Mouse (Mus musculus) spleen, adult 2 months (tissue): ENCODE results near the gene Cpne5. TPM values are rescaled to one million over a fixed set of nuclear protein-coding genes. Genes with fewer than 3 reads are reported as not detected.
"Not testable (repeated sequence)": the region's sequence is repeated elsewhere in the genome, so short reads cannot be mapped to it uniquely, and the experiment has no call there.

Experiments
- DNase-seq, 2 experiments: peaks; one replicate each; pipeline versions ENCODE4 v3.0.0 to v3.0.0-alpha.2; 2012 to 2021; ENCODE audit warnings: low spot score in 2 of 2, low read depth in 1 of 2
- H3K27ac ChIP-seq: fragments of 200-500 bp; 2 replicates; pipeline ENCODE4 v1.5.1; 2012; ENCODE audit warnings: low read length, inconsistent platforms; ENCODE audit not compliant: insufficient read depth
- H3K27me3 ChIP-seq: fragments of 200-500 bp; 2 replicates; pipeline ENCODE4 v1.6.1; 2012; ENCODE audit warnings: mild to moderate bottlenecking, moderate library complexity, low read length, inconsistent platforms; ENCODE audit not compliant: control insufficient read depth, insufficient read depth
- H3K36me3 ChIP-seq: fragments of 200-500 bp; 2 replicates; pipeline ENCODE4 v1.6.1; 2012; ENCODE audit warnings: mild to moderate bottlenecking, low read length, inconsistent platforms; ENCODE audit not compliant: control insufficient read depth, insufficient read depth
- H3K4me1 ChIP-seq: fragments of 200-500 bp; 2 replicates; pipeline ENCODE4 v1.6.1; 2011; ENCODE audit warnings: inconsistent platforms; ENCODE audit not compliant: control insufficient read depth, insufficient read depth, insufficient read length
- H3K4me3 ChIP-seq: fragments of 200-500 bp; 2 replicates; pipeline ENCODE4 v1.5.1; 2011; ENCODE audit warnings: mild to moderate bottlenecking, inconsistent platforms; ENCODE audit not compliant: insufficient read depth, insufficient read length; ENCODE audit errors: extremely low read depth
- CTCF ChIP-seq: fragments of 200-500 bp; IDR thresholded peaks from 2 replicates; pipeline ENCODE4 v1.5.1; 2011; ENCODE audit warnings: mild to moderate bottlenecking, inconsistent platforms; ENCODE audit not compliant: insufficient read depth, insufficient read length, insufficient replicate concordance; ENCODE audit errors: extremely low read depth
- POLR2A ChIP-seq: fragments of 200-500 bp; IDR thresholded peaks from 2 replicates; pipeline ENCODE4 v1.6.1; 2011; ENCODE audit warnings: low read depth, low read length, inconsistent platforms
- WGBS: fragments of 180-500 bp; shearing (Covaris S2); methylation state at CpG from one replicate; pipeline ENCODE4 v1.1.7; 2018; 5-methylcytosine and 5-hydroxymethylcytosine counted together
- polyA plus RNA-seq: library from polyadenylated mRNA; depleted of rRNA; stranded (reverse); fragments of >200 nt; gene quantifications from 2 replicates; pipeline ENCODE4 v1.2.3, GENCODE M21; 2012

The Cpne5 gene
- polyA plus RNA-seq, 1 experiment: 2.4 TPM

- Histone ChIP-seq H3K27me3 (no peaks in the 10 kb centered on the region), H3K36me3 (no peaks in the 10 kb centered on the region), H3K4me1 (peaks cover 7% of the 10 kb centered on the region; the same call in 1 of the 2 replicates), H3K4me3 (peak overlapping the region; percentile 71), H3K27ac (peak overlapping the region; percentile 92)
- no peak for TF ChIP-seq POLR2A
- TF ChIP-seq CTCF: no peak
- 10% methylated on average over 10 of the region's 10 CpGs for WGBS
- no peak for DNase-seq
These were observed 31.4 kb upstream of the Cpne5 start for GRCm38 (mm10) chr17:29269349-29269706.

- H3K36me3 ChIP-seq: no peaks in the 10 kb centered on the region
- no peaks in the 10 kb centered on the region for H3K27me3 ChIP-seq
- under 1% methylated on average over 43 of the region's 63 CpGs for WGBS
- peak within 1 kb of the TSS; percentile 92 for H3K27ac ChIP-seq
- DNase-seq: peak; percentile 89 to 92
- peak; percentile 60 for TF ChIP-seq POLR2A
- TF ChIP-seq CTCF: peak; percentile 61; the same call in 1 of the 2 replicates
- peaks cover 7% of the 10 kb centered on the region; the same call in 1 of the 2 replicates for H3K4me1 ChIP-seq
- H3K4me3 ChIP-seq: peak within 1 kb of the TSS; percentile 71
These were observed 30.8 kb upstream of the Cpne5 start, which contains the start of gene BC004004 for GRCm38 (mm10) chr17:29268682-29269348. Gene BC004004 (plus strand): TSS chr17:29268788.

- 61% methylated on average over 6 of the region's 6 CpGs for WGBS
- no peak overlapping the region for H3K4me3 ChIP-seq
- TF ChIP-seq POLR2A: no peak
- no peak for TF ChIP-seq CTCF
These were observed 30.1 kb upstream of the Cpne5 start for GRCm38 (mm10) chr17:29267931-29268681.

GRCm38 (mm10) chr17:29267040-29267439 lies 29.1 kb upstream of the Cpne5 start:
- WGBS: 92% methylated on average over 2 of the region's 2 CpGs

More at GRCm38 (mm10) chr17:29267931-29268681, 30.1 kb upstream of the Cpne5 start:
- Histone ChIP-seq H3K27me3 (no peaks in the 10 kb centered on the region), H3K36me3 (no peaks in the 10 kb centered on the region), H3K27ac (no peak overlapping the region), H3K4me1 (peaks cover 7% of the 10 kb centered on the region; the same call in 1 of the 2 replicates)
- DNase-seq: no peak

DNA sequence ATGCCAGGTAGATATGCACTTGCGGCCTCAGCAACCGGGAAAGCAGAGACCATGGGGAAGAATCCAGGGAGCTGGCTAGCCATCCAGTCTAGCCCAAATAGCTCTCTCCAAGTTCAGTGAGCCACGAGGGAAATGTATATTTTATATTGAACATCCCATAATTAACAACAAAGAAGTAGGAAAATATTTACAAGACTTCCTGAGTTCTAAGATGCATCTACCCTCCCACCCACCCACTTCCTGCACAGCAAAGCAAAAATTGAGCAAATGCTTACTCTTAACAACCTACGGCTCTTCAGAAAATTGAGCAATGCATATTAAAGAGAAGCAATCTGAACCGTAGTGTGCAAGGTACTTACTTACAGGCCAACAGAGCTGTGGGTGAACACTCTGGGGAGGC lies 26.8 kb upstream of the Cpne5 start:
- Histone ChIP-seq H3K27ac (peak overlapping the region; percentile 86), H3K27me3 (no peaks in the 10 kb centered on the region), H3K4me3 (no peak overlapping the region), H3K4me1 (peaks cover 17% of the 10 kb centered on the region; the same call in 1 of the 2 replicates), H3K36me3 (peaks cover 7% of the 10 kb centered on the region; the same call in 1 of the 2 replicates)
- TF ChIP-seq POLR2A: no peak
- no peak for TF ChIP-seq CTCF
- no peak for DNase-seq
- WGBS: 37% methylated on average over 5 of the region's 5 CpGs

More at GRCm38 (mm10) chr17:29267040-29267439, 29.1 kb upstream of the Cpne5 start:
- peaks cover 12% of the 10 kb centered on the region; the same call in 1 of the 2 replicates for H3K4me1 ChIP-seq
- H3K27me3 ChIP-seq, DNase-seq, H3K27ac ChIP-seq, H3K4me3 ChIP-seq, H3K36me3 ChIP-seq: not testable (repeated sequence)

- no peak for TF ChIP-seq CTCF
- Histone ChIP-seq H3K36me3 (peaks cover 7% of the 10 kb centered on the region; the same call in 1 of the 2 replicates), H3K27ac (peak within 1 kb of the TSS; percentile 86), H3K4me1 (peaks cover 16% of the 10 kb centered on the region; the same call in 1 of the 2 replicates), H3K27me3 (no peaks in the 10 kb centered on the region), H3K4me3 (peak within 1 kb of the TSS; percentile 76)
- WGBS: 10% methylated on average over 38 of the region's 38 CpGs
- DNase-seq: peak; percentile 67 to 75
These were observed 26.1 kb upstream of the Cpne5 start, which contains the start of gene Ppil1 for GRCm38 (mm10) chr17:29263840-29264633. Gene Ppil1 (minus strand): TSS chr17:29264186.
